Mouse (Mus musculus): ENCODE results near the gene Hivep1.

The Hivep1 gene

GRCm38 (mm10) chr13:42103486-42104166 is 51.8 kb downstream of the Hivep1 start:
- in situ Hi-C loops (cut with MboI; ENCODE audit: low pct_unique_long_range_greater_than_20kb in 1 of 2, low sequenced_read_pairs in 2 of 2, unreplicated experiment in 1 of 2) = no loop called here

- in situ Hi-C loops (cut with MboI; ENCODE audit: low pct_unique_long_range_greater_than_20kb in 1 of 2, low sequenced_read_pairs in 2 of 2, unreplicated experiment in 1 of 2) = no loop called here
Observed at GRCm38 (mm10) chr13:42104371-42104770, 52.5 kb downstream of the Hivep1 start.

- in situ Hi-C loops (cut with MboI; ENCODE audit: low pct_unique_long_range_greater_than_20kb in 1 of 2, low sequenced_read_pairs in 2 of 2, unreplicated experiment in 1 of 2) = no loop called here
Observed at GRCm38 (mm10) chr13:42108483-42109215, 56.8 kb downstream of the Hivep1 start.

- in situ Hi-C loops (cut with MboI; ENCODE audit: low pct_unique_long_range_greater_than_20kb in 1 of 2, low sequenced_read_pairs in 2 of 2, unreplicated experiment in 1 of 2) = no loop called here
Observed at GRCm38 (mm10) chr13:42110416-42110815, 58.6 kb downstream of the Hivep1 start.

GRCm38 (mm10) chr13:42112071-42112470 is 60.2 kb downstream of the Hivep1 start:
- in situ Hi-C loops (cut with MboI; ENCODE audit: low pct_unique_long_range_greater_than_20kb in 1 of 2, low sequenced_read_pairs in 2 of 2, unreplicated experiment in 1 of 2) = no loop called here

GRCm38 (mm10) chr13:42112748-42113147 is 60.9 kb downstream of the Hivep1 start:
- in situ Hi-C loops (cut with MboI; ENCODE audit: low pct_unique_long_range_greater_than_20kb in 1 of 2, low sequenced_read_pairs in 2 of 2, unreplicated experiment in 1 of 2) = no loop called here

GRCm38 (mm10) chr13:42113601-42114000 is 61.8 kb downstream of the Hivep1 start:
- in situ Hi-C loops (cut with MboI; ENCODE audit: low pct_unique_long_range_greater_than_20kb in 1 of 2, low sequenced_read_pairs in 2 of 2, unreplicated experiment in 1 of 2) = no loop called here

GRCm38 (mm10) chr13:42116301-42116700 is 64.5 kb downstream of the Hivep1 start:
- in situ Hi-C loops (cut with MboI; ENCODE audit: low pct_unique_long_range_greater_than_20kb in 1 of 2, low sequenced_read_pairs in 2 of 2, unreplicated experiment in 1 of 2) = no loop called here

GRCm38 (mm10) chr13:42119062-42119461 is 67.2 kb downstream of the Hivep1 start:
- in situ Hi-C loops (cut with MboI; ENCODE audit: low pct_unique_long_range_greater_than_20kb in 1 of 2, low sequenced_read_pairs in 2 of 2, unreplicated experiment in 1 of 2) = no loop called here

GRCm38 (mm10) chr13:42121106-42121776 is 69.4 kb downstream of the Hivep1 start:
- in situ Hi-C loops (cut with MboI; ENCODE audit: low pct_unique_long_range_greater_than_20kb in 1 of 2, low sequenced_read_pairs in 2 of 2, unreplicated experiment in 1 of 2) = no loop called here

- in situ Hi-C loops (cut with MboI; ENCODE audit: low pct_unique_long_range_greater_than_20kb in 1 of 2, low sequenced_read_pairs in 2 of 2, unreplicated experiment in 1 of 2) = no loop called here
Observed at GRCm38 (mm10) chr13:42121777-42122682, 70.2 kb downstream of the Hivep1 start.

- in situ Hi-C loops (cut with MboI; ENCODE audit: low pct_unique_long_range_greater_than_20kb in 1 of 2, low sequenced_read_pairs in 2 of 2, unreplicated experiment in 1 of 2) = no loop called here
Observed at GRCm38 (mm10) chr13:42144627-42145026, 92.8 kb downstream of the Hivep1 start.

- in situ Hi-C loops (cut with MboI; ENCODE audit: low pct_unique_long_range_greater_than_20kb in 1 of 2, low sequenced_read_pairs in 2 of 2, unreplicated experiment in 1 of 2) = no loop called here
Observed at GRCm38 (mm10) chr13:42149328-42150071, 97.7 kb downstream of the Hivep1 start.

GRCm38 (mm10) chr13:42150072-42150450 is 98.2 kb downstream of the Hivep1 start:
- in situ Hi-C loops (cut with MboI; ENCODE audit: low pct_unique_long_range_greater_than_20kb in 1 of 2, low sequenced_read_pairs in 2 of 2, unreplicated experiment in 1 of 2) = no loop called here

GRCm38 (mm10) chr13:42150462-42151127 is 98.8 kb downstream of the Hivep1 start:
- in situ Hi-C loops (cut with MboI; ENCODE audit: low pct_unique_long_range_greater_than_20kb in 1 of 2, low sequenced_read_pairs in 2 of 2, unreplicated experiment in 1 of 2) = no loop called here

- in situ Hi-C loops (cut with MboI; ENCODE audit: low pct_unique_long_range_greater_than_20kb in 1 of 2, low sequenced_read_pairs in 2 of 2, unreplicated experiment in 1 of 2) = no loop called here
Observed at GRCm38 (mm10) chr13:42158259-42158658, 106.4 kb downstream of the Hivep1 start.

- in situ Hi-C loops (cut with MboI; ENCODE audit: low pct_unique_long_range_greater_than_20kb in 1 of 2, low sequenced_read_pairs in 2 of 2, unreplicated experiment in 1 of 2) = no loop called here
Observed at GRCm38 (mm10) chr13:42159416-42160185, 107.8 kb downstream of the Hivep1 start.

Data from mouse embryonic stem cell (cell line).